Mouse (Mus musculus) A20 (cell line): Measurements from ENCODE around the gene Nck2.

Source experiments
- DNase-seq: peaks from one replicate; pipeline ENCODE4 v3.0.0-alpha.2; 2011; ENCODE audit warnings: low read depth, low spot score

Nck2 gene

GRCm38 (mm10) chr1:43433853-43434252 is 10.5 kb upstream of the Nck2 start:
- DNase-seq: no peak

- DNase-seq: no peak
Observed at GRCm38 (mm10) chr1:43436554-43436953, 7.8 kb upstream of the Nck2 start.

GRCm38 (mm10) chr1:43439261-43439660 is 5.1 kb upstream of the Nck2 start:
- DNase-seq: no peak

GRCm38 (mm10) chr1:43442568-43442967 is 1.8 kb upstream of the Nck2 start:
- DNase-seq: no peak

- no peak for DNase-seq
Observed at GRCm38 (mm10) chr1:43445170-43446088, 1.1 kb downstream of the Nck2 start.

GRCm38 (mm10) chr1:43446089-43446533 is 1.7 kb downstream of the Nck2 start:
- DNase-seq: no peak

GRCm38 (mm10) chr1:43446731-43447601 is 2.6 kb downstream of the Nck2 start:
- DNase-seq: no peak

- DNase-seq: no peak
Observed at GRCm38 (mm10) chr1:43447602-43448287, 3.4 kb downstream of the Nck2 start.

- DNase-seq: no peak
Observed at GRCm38 (mm10) chr1:43450811-43451210, 6.4 kb downstream of the Nck2 start.

GRCm38 (mm10) chr1:43453683-43454082 is 9.3 kb downstream of the Nck2 start:
- DNase-seq: no peak

- no peak for DNase-seq
Observed at GRCm38 (mm10) chr1:43454741-43455140, 10.4 kb downstream of the Nck2 start.

GRCm38 (mm10) chr1:43455196-43455595 is 10.8 kb downstream of the Nck2 start:
- DNase-seq: no peak

- DNase-seq: no peak
Observed at GRCm38 (mm10) chr1:43457012-43457766, 12.8 kb downstream of the Nck2 start.

GRCm38 (mm10) chr1:43460468-43460867 is 16.1 kb downstream of the Nck2 start:
- DNase-seq: no peak

GRCm38 (mm10) chr1:43462666-43463065 is 18.3 kb downstream of the Nck2 start:
- no peak for DNase-seq

- no peak for DNase-seq
Observed at GRCm38 (mm10) chr1:43463941-43464682, 19.7 kb downstream of the Nck2 start.

GRCm38 (mm10) chr1:43464976-43465375 is 20.6 kb downstream of the Nck2 start:
- no peak for DNase-seq

- peak; percentile 39 for DNase-seq
Observed at GRCm38 (mm10) chr1:43465957-43466624, 21.7 kb downstream of the Nck2 start.

GRCm38 (mm10) chr1:43467656-43468055 is 23.3 kb downstream of the Nck2 start:
- DNase-seq: no peak

GRCm38 (mm10) chr1:43468207-43468606 is 23.8 kb downstream of the Nck2 start:
- DNase-seq: no peak
